Mouse (Mus musculus): ENCODE data around the gene Il12b. TPM values are rescaled to one million over a fixed set of nuclear protein-coding genes. Genes with fewer than 3 reads are reported as not detected.

Gene Il12b
- not detected in 2 replicates for polyA plus RNA-seq (2014; fragmentation: Nextera tagmentation; extraction: Ambion mirVana)

DNA sequence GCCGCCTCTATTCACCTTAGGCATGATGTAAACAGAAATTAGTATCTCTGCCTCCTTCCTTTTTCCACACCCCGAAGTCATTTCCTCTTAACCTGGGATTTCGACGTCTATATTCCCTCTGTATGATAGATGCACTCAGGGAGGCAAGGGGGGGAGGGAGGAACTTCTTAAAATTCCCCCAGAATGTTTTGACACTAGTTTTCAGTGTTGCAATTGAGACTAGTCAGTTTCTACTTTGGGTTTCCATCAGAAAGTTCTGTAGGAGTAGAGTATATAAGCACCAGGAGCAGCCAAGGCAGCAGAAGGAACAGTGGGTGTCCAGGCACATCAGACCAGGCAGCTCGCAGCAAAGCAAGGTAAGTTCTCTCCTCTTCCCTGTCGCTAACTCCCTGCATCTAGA, at the start of gene Il12b:
Il12b (plus strand) TSS at position 301 of the 400 bp plus-strand sequence.
- no peak for ATAC-seq (ENCODE audit: low read depth)
- H3K36me3 ChIP-seq (ENCODE audit: control insufficient read depth, insufficient read depth, low read length), result no peaks in the 10 kb centered on the region
- 80% methylated on average over 6 of the region's 6 CpGs for WGBS
- H3K4me3 ChIP-seq (ENCODE audit: low read depth, low read length), result peak within 1 kb of the TSS; percentile 3; the same call in 1 of the 2 replicates
- peak within 1 kb of the TSS; percentile 35 for H3K4me2 ChIP-seq (ENCODE audit: low read depth, low read length)
- H3K9me3 ChIP-seq (ENCODE audit: control insufficient read depth, low read length), result no peaks in the 10 kb centered on the region
- H3K4me1 ChIP-seq (ENCODE audit: control insufficient read depth, insufficient read depth, low read length), result 0 out of 2 replicates have a peak, but pooled peaks cover 6% of the 10 kb centered on the region
- no peak within 1 kb of the TSS for H3K9ac ChIP-seq (replicated peaks; ENCODE audit: low read depth, low read length)
- no peak within 1 kb of the TSS for H3K27ac ChIP-seq (ENCODE audit: low read depth, low read length)
- H3K27me3 ChIP-seq (ENCODE audit: control insufficient read depth, insufficient read depth, low read length), result no peaks in the 10 kb centered on the region

DNA sequence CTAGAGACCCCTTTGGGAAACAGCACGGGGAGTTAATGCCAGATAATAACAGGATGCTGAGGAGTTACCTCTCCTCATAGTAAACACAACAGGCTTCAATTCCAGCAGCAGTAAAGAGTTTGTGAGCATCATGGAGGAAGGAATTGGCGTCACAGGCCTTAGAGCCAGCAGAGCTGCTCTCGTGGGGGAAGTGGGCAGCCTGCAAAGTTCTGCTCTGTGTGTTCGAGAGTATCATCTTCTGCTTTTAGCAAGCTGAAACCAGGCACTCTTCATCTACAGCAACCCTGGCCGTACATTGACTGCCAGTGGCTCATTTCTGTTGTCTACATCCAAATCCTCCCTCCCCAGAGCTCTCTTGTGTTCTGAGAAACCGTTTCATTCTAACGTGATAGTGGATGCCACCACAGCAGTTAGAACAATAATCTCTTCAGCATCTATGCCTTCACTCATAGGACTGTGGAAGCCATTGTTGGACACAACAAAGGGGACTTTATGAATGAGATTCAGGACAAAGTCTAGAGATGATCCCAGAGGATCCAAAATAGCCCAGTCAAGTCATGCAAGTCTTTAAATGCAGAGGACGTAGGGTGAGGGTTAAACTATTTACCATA, 44.9 kb upstream of the Il12b start:
- 76% methylated on average over 8 of the region's 8 CpGs for WGBS

DNA sequence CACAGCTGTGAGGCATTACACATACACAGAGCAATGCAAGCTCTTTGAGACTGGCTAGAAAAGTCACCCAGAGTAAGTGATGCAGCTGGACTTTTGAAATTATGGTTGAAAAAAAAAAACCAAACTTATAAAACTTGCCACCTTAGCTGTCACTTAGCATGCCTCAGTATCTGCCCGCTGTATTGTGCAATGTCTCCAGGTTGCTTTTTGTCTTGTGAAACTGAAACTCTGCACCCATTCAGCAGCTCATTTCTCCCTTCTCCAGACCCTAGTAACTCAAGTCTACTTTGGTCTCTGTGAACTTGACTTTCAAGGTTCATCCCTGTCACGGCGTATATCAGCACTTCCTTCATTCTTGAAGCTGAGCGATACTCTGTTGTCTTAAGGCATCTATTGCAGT, 43.7 kb upstream of the Il12b start:
- WGBS, result 95% methylated on average over 4 of the region's 4 CpGs
- Histone ChIP-seq H3K27me3 (ENCODE audit: control insufficient read depth, insufficient read depth, low read length) (no peaks in the 10 kb centered on the region), H3K9ac (replicated peaks; ENCODE audit: low read depth, low read length) (no peak overlapping the region), H3K27ac (ENCODE audit: low read depth, low read length) (no peak overlapping the region), H3K4me1 (ENCODE audit: control insufficient read depth, insufficient read depth, low read length) (no peaks in the 10 kb centered on the region), H3K4me2 (ENCODE audit: low read depth, low read length) (no peak overlapping the region), H3K36me3 (ENCODE audit: control insufficient read depth, insufficient read depth, low read length) (no peaks in the 10 kb centered on the region), H3K9me3 (ENCODE audit: control insufficient read depth, low read length) (no peaks in the 10 kb centered on the region), H3K4me3 (ENCODE audit: low read depth, low read length) (no peak overlapping the region)
- no peak for ATAC-seq (ENCODE audit: low read depth)

More for the DNA sequence above, 44.9 kb upstream of the Il12b start:
- no peak overlapping the region for H3K27ac ChIP-seq (ENCODE audit: low read depth, low read length)
- no peaks in the 10 kb centered on the region for H3K9me3 ChIP-seq (ENCODE audit: control insufficient read depth, low read length)
- H3K9ac ChIP-seq (replicated peaks; ENCODE audit: low read depth, low read length), result no peak overlapping the region
- H3K27me3 ChIP-seq (ENCODE audit: control insufficient read depth, insufficient read depth, low read length), result no peaks in the 10 kb centered on the region
- H3K4me3 ChIP-seq (ENCODE audit: low read depth, low read length), result no peak overlapping the region
- no peak overlapping the region for H3K4me2 ChIP-seq (ENCODE audit: low read depth, low read length)
- H3K36me3 ChIP-seq (ENCODE audit: control insufficient read depth, insufficient read depth, low read length), result no peaks in the 10 kb centered on the region
- no peaks in the 10 kb centered on the region for H3K4me1 ChIP-seq (ENCODE audit: control insufficient read depth, insufficient read depth, low read length)
- ATAC-seq (ENCODE audit: low read depth), result no peak

DNA sequence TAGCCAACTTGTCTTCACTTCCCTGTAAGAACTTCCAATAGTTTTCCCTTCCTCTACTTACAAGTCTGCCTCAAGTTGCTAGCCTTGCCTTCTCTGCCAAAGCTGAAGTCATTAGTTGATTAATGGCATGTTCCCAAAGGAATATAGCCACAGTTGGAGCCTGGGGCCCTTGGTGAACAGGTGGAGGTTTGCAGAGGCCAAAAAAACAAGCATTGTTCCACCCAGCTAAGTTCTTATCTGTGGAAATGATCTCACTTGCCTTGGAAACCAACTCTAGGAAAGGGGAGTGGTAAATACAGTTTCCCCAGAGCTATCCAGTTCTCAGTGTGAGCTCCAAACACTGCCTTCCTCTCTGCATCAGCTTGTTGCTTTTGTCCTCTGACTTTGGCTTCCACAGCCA, 35.3 kb upstream of the Il12b start:
- Histone ChIP-seq H3K4me2 (ENCODE audit: low read depth, low read length) (no peak overlapping the region), H3K4me3 (ENCODE audit: low read depth, low read length) (no peak overlapping the region), H3K36me3 (ENCODE audit: control insufficient read depth, insufficient read depth, low read length) (no peaks in the 10 kb centered on the region), H3K27me3 (ENCODE audit: control insufficient read depth, insufficient read depth, low read length) (no peaks in the 10 kb centered on the region), H3K9ac (replicated peaks; ENCODE audit: low read depth, low read length) (no peak overlapping the region), H3K9me3 (ENCODE audit: control insufficient read depth, low read length) (no peaks in the 10 kb centered on the region), H3K27ac (ENCODE audit: low read depth, low read length) (no peak overlapping the region), H3K4me1 (ENCODE audit: control insufficient read depth, insufficient read depth, low read length) (no peaks in the 10 kb centered on the region)
- no peak for ATAC-seq (ENCODE audit: low read depth)

DNA sequence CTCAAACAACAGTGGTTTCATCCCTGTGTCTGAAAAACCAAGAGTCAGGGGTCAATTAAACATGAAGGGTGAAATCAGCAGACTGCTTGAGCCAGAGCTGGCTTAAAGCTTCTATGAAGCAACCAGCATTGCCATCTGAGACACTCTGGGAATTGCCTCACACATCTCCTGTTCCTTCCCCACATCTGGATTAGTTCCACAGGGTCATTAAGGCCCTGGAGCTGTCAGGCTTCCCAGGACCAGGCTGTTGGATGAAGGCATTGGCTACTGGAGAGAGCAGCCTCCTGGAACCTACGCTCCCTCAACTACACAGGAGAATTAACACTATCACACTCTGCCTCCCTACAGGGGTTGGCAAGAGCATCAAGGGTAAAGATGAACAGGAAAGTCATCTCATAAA, 32.2 kb upstream of the Il12b start:
- no peaks in the 10 kb centered on the region for H3K27me3 ChIP-seq (ENCODE audit: control insufficient read depth, insufficient read depth, low read length)
- no peaks in the 10 kb centered on the region for H3K9me3 ChIP-seq (ENCODE audit: control insufficient read depth, low read length)
- no peak overlapping the region for H3K4me2 ChIP-seq (ENCODE audit: low read depth, low read length)
- no peak overlapping the region for H3K9ac ChIP-seq (replicated peaks; ENCODE audit: low read depth, low read length)
- 84% methylated on average over 1 of the region's 1 CpGs for WGBS
- no peak overlapping the region for H3K4me3 ChIP-seq (ENCODE audit: low read depth, low read length)
- no peak overlapping the region for H3K27ac ChIP-seq (ENCODE audit: low read depth, low read length)
- no peak for ATAC-seq (ENCODE audit: low read depth)
- no peaks in the 10 kb centered on the region for H3K36me3 ChIP-seq (ENCODE audit: control insufficient read depth, insufficient read depth, low read length)
- no peaks in the 10 kb centered on the region for H3K4me1 ChIP-seq (ENCODE audit: control insufficient read depth, insufficient read depth, low read length)

DNA sequence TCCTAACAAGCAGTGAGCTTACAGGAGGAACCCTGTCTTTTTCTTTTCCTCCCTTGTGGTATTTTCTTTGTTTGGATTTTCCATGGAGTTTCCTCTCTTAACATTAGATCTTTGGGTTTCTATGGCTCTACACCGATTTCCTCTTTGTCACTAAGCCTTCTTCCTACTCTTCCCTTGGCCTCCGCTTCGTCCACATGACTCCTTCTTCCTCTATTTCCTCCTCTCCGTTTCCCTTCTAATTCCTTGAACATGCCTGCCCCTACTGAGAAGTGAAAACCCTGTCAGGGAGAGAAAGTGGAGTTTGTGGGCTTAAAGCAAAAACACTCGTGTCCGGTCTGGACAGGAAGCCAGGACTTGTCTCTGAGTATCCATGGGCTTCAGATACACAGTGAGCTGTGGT, 27.0 kb upstream of the Il12b start:
- Histone ChIP-seq H3K4me3 (ENCODE audit: low read depth, low read length) (no peak overlapping the region), H3K36me3 (ENCODE audit: control insufficient read depth, insufficient read depth, low read length) (no peaks in the 10 kb centered on the region), H3K27me3 (ENCODE audit: control insufficient read depth, insufficient read depth, low read length) (no peaks in the 10 kb centered on the region), H3K27ac (ENCODE audit: low read depth, low read length) (no peak overlapping the region), H3K9me3 (ENCODE audit: control insufficient read depth, low read length) (no peaks in the 10 kb centered on the region), H3K9ac (replicated peaks; ENCODE audit: low read depth, low read length) (no peak overlapping the region), H3K4me1 (ENCODE audit: control insufficient read depth, insufficient read depth, low read length) (no peaks in the 10 kb centered on the region), H3K4me2 (ENCODE audit: low read depth, low read length) (no peak overlapping the region)
- ATAC-seq (ENCODE audit: low read depth), result no peak
- WGBS, result 89% methylated on average over 6 of the region's 6 CpGs

DNA sequence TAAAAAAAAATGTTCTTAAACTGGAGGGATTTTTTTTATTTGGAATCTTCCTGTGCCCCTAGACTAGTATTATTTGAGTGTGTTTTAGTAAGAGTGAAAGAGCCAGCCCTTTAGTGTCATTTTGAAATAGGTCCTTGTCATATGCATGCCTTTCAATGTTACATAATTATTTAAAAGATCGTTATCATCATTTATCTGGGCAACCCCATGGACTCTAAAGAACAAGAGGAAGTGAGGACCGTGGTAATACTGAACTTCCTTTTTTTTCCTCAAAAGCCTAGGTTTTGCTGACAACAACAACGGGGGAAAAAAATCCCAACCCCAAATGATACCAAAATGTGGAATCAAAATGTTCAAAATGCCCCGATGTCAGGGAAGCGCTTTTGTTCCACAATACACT, 22.0 kb upstream of the Il12b start:
- no peaks in the 10 kb centered on the region for H3K4me1 ChIP-seq (ENCODE audit: control insufficient read depth, insufficient read depth, low read length)
- H3K4me3 ChIP-seq (ENCODE audit: low read depth, low read length), result no peak overlapping the region
- ATAC-seq (ENCODE audit: low read depth), result no peak
- H3K9ac ChIP-seq (replicated peaks; ENCODE audit: low read depth, low read length), result no peak overlapping the region
- no peaks in the 10 kb centered on the region for H3K27me3 ChIP-seq (ENCODE audit: control insufficient read depth, insufficient read depth, low read length)
- H3K36me3 ChIP-seq (ENCODE audit: control insufficient read depth, insufficient read depth, low read length), result no peaks in the 10 kb centered on the region
- H3K9me3 ChIP-seq (ENCODE audit: control insufficient read depth, low read length), result no peaks in the 10 kb centered on the region
- H3K4me2 ChIP-seq (ENCODE audit: low read depth, low read length), result no peak overlapping the region
- no peak overlapping the region for H3K27ac ChIP-seq (ENCODE audit: low read depth, low read length)
- WGBS, result 89% methylated on average over 5 of the region's 5 CpGs

DNA sequence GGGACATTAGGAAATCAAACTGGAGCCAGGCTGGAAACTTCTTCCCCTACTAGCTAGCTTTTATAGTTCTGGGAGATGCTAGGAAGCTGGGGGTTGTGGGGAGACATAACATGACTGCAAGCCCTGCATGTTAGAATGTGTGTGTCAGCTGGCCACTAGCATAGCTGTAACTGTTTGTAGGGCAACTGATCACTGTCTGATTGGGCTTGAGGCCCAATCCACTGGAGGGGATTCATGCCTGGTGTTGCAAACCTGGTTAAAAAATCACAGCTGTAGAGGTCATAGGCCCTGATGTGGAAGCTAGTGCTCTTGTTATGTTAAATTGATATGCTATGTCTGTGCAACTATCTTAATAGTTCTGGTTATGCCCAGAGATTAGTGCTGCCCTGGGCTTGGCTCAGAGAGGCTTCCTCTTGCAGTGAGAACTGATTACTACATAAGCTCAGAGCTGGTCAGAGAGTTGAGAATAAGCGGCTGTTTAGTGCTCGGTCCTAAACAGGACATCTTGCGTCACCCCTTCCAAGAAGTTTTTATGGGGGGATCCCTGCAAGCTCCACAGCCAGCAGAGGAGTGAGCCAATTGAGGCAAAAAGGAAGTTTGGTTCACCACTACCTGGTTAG, 19.3 kb upstream of the Il12b start:
- Histone ChIP-seq H3K4me1 (ENCODE audit: control insufficient read depth, insufficient read depth, low read length) (no peaks in the 10 kb centered on the region), H3K36me3 (ENCODE audit: control insufficient read depth, insufficient read depth, low read length) (no peaks in the 10 kb centered on the region), H3K4me3 (ENCODE audit: low read depth, low read length) (no peak overlapping the region), H3K27me3 (ENCODE audit: control insufficient read depth, insufficient read depth, low read length) (no peaks in the 10 kb centered on the region), H3K9ac (replicated peaks; ENCODE audit: low read depth, low read length) (no peak overlapping the region), H3K27ac (ENCODE audit: low read depth, low read length) (no peak overlapping the region), H3K9me3 (ENCODE audit: control insufficient read depth, low read length) (no peaks in the 10 kb centered on the region), H3K4me2 (ENCODE audit: low read depth, low read length) (no peak overlapping the region)
- 85% methylated on average over 3 of the region's 3 CpGs for WGBS
- no peak for ATAC-seq (ENCODE audit: low read depth)

DNA sequence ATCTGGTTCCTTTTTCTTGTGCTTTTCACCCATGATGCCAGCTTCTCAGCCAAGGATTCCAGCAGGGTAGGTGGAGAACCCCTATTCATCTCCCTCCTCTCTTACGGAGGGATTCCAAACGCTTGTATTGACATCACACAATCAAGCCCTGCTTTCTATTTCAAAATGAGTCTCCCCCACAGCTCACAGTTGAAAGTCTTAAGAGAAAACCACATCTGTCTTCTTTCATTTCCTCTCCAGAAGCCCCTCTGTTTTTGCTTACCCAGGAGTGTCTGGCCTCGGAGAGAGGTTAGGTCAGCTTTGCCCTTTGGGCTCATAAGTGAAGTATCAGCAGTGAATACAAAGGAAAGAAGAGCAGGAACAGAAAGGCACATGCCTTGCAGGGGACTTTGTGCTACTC, 17.7 kb upstream of the Il12b start:
- no peaks in the 10 kb centered on the region for H3K9me3 ChIP-seq (ENCODE audit: control insufficient read depth, low read length)
- H3K27me3 ChIP-seq (ENCODE audit: control insufficient read depth, insufficient read depth, low read length), result no peaks in the 10 kb centered on the region
- no peak overlapping the region for H3K27ac ChIP-seq (ENCODE audit: low read depth, low read length)
- no peak overlapping the region for H3K9ac ChIP-seq (replicated peaks; ENCODE audit: low read depth, low read length)
- no peaks in the 10 kb centered on the region for H3K36me3 ChIP-seq (ENCODE audit: control insufficient read depth, insufficient read depth, low read length)
- H3K4me2 ChIP-seq (ENCODE audit: low read depth, low read length), result no peak overlapping the region
- no peak overlapping the region for H3K4me3 ChIP-seq (ENCODE audit: low read depth, low read length)
- 65% methylated on average over 3 of the region's 3 CpGs for WGBS
- H3K4me1 ChIP-seq (ENCODE audit: control insufficient read depth, insufficient read depth, low read length), result no peaks in the 10 kb centered on the region
- ATAC-seq (ENCODE audit: low read depth), result no peak

All from neural tube, embryonic 14.5 days (tissue).